In the genomic region with DNA sequence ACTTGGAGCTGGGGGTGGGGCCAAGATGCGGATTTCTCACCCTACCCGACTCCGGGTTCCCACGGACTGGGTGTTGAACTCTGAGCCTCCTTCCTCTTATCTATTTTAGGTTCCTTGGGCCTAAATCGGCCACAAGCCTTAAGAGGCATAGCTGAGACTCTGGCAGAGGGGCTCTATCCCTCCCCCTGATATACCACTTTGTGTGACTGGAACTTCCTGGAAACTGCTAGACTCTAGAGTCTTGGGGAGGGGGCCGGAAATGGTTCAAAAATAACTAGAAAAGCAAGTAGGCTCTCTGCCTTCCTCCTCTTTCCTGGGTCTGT, we compare ENCODE assay signal across 8 mouse cellular contexts. TPM values are rescaled to one million over a fixed set of nuclear protein-coding genes. Genes with fewer than 3 reads are reported as not detected.
DNase-seq lines count a peak whose midpoint lies in the region; ATAC-seq and TF ChIP-seq lines count a peak whose summit lies in the region.

No protein-coding gene starts in this region.

- TF ChIP-seq CTCF in kidney, postnatal 0 days (IDR thresholded peaks at IDR 0.05; ENCODE audit: low read depth): no peak

- ATAC-seq in common myeloid progenitor, adult 5-6 weeks (replicated peaks; ENCODE audit: low read depth, poor library complexity, severe bottlenecking): peak; percentile 66
- no peak for ATAC-seq in heart, embryonic 14.5 days (ENCODE audit: insufficient number of reproducible peaks, insufficient read depth, low FRiP score, low read depth)
- no peak for ATAC-seq in kidney, postnatal 0 days (replicated peaks; ENCODE audit: low FRiP score, low read depth)

- intact Hi-C loops in gastrocnemius, postnatal 36 days (cut with DNase I): no loop called here

- H3K27me3 ChIP-seq in heart, embryonic 14.5 days (ENCODE audit: control insufficient read depth, insufficient read depth, low read length): no peaks in the 10 kb centered on the region
- H3K27me3 ChIP-seq in kidney, postnatal 0 days (ENCODE audit: insufficient read depth, low read length): no peaks in the 10 kb centered on the region

- WGBS in heart, embryonic 14.5 days: 3% methylated on average over 6 of the region's 6 CpGs
- 11% methylated on average over 6 of the region's 6 CpGs for WGBS in kidney, postnatal 0 days

- peak overlapping the region; percentile 81 for H3K9ac ChIP-seq in heart, embryonic 14.5 days (ENCODE audit: low read length)
- H3K9ac ChIP-seq in kidney, postnatal 0 days (ENCODE audit: low read depth, low read length): peak overlapping the region; percentile 63

- H3K36me3 ChIP-seq in heart, embryonic 14.5 days (ENCODE audit: control insufficient read depth, insufficient read depth, low read length): peaks cover 6% of the 10 kb centered on the region; the same call in 1 of the 2 replicates
- H3K36me3 ChIP-seq in kidney, postnatal 0 days (ENCODE audit: insufficient read depth, low read length): no peaks in the 10 kb centered on the region

- H3K4me2 ChIP-seq in heart, embryonic 14.5 days (ENCODE audit: low read length): peak overlapping the region; percentile 95
- peak overlapping the region; percentile 89 for H3K4me2 ChIP-seq in kidney, postnatal 0 days (ENCODE audit: low read length)

- peak; percentile 50 to 56 for DNase-seq in right cerebral cortex, postnatal 10 days (ENCODE audit: low spot score in 2 of 2)
- DNase-seq in right cerebral cortex, postnatal 36 days (ENCODE audit: low spot score in 2 of 2): no peak
- peak; percentile 56 for DNase-seq in kidney, postnatal 0 days (ENCODE audit: low spot score)
- peak; percentile 76 for DNase-seq in lung, postnatal 36 days
- DNase-seq in spleen, postnatal 4 days (ENCODE audit: low spot score in 2 of 2): peak; percentile 71 to 78
- DNase-seq in gastrocnemius, postnatal 36 days: no peak

- H3K9me3 ChIP-seq in heart, embryonic 14.5 days (ENCODE audit: control insufficient read depth, low read length): no peaks in the 10 kb centered on the region
- no peaks in the 10 kb centered on the region for H3K9me3 ChIP-seq in kidney, postnatal 0 days (replicated peaks; ENCODE audit: low read length)

- H3K4me3 ChIP-seq in heart, embryonic 14.5 days (ENCODE audit: control insufficient read depth in 1 of 2, insufficient read depth in 1 of 2, low read depth in 1 of 2, low read length in 2 of 2): peak overlapping the region; percentile 63 to 79
- H3K4me3 ChIP-seq in kidney, postnatal 0 days (replicated peaks; ENCODE audit: low read depth, low read length): peak overlapping the region; percentile 73

- H3K4me1 ChIP-seq in heart, embryonic 14.5 days (ENCODE audit: control insufficient read depth in 2 of 2, insufficient read depth in 2 of 2, low read length in 2 of 2): peaks cover 9 to 18% of the 10 kb centered on the region in 2 experiments; a peak in 3 of 4 replicates
- peaks cover 7% of the 10 kb centered on the region; the same call in 1 of the 2 replicates for H3K4me1 ChIP-seq in kidney, postnatal 0 days (replicated peaks; ENCODE audit: insufficient read depth, low read length)

- peak overlapping the region; percentile 35 to 72 for H3K27ac ChIP-seq in heart, embryonic 14.5 days (replicated peaks in 1 of 2; ENCODE audit: control insufficient read depth in 1 of 2, insufficient read depth in 1 of 2, low read depth in 2 of 2, low read length in 2 of 2)
- peak overlapping the region; percentile 62 for H3K27ac ChIP-seq in kidney, postnatal 0 days

RNA-seq across cellular contexts. Expression of a gene that starts 1.0 kb away (rescaled TPM):
- total RNA-seq in common myeloid progenitor, adult 5-6 weeks (2017): 76.6 and 80.6 TPM in 2 replicates
- 66.4 and 67.9 TPM in 2 replicates for polyA plus RNA-seq in heart, embryonic 14.5 days (2014; fragmentation: Nextera tagmentation; extraction: Ambion mirVana)
- 76.5 and 80.5 TPM in 2 replicates for polyA plus RNA-seq in kidney, postnatal 0 days (2015; fragmentation: Nextera tagmentation; extraction: Ambion mirVana)
- total RNA-seq in gastrocnemius, postnatal 36 days (2021): 100 to 1,000 TPM; 135 to 148 TPM

RNA-seq across cellular contexts. Expression of a gene that starts 9.3 kb away (rescaled TPM):
- 0.37 and 2.5 TPM in 2 replicates for total RNA-seq in common myeloid progenitor, adult 5-6 weeks (2017)
- polyA plus RNA-seq in heart, embryonic 14.5 days (2014; fragmentation: Nextera tagmentation; extraction: Ambion mirVana): 0.30 TPM in 1 of 2 replicates, not detected in the other
- 57.3 and 63.0 TPM in 2 replicates for polyA plus RNA-seq in kidney, postnatal 0 days (2015; fragmentation: Nextera tagmentation; extraction: Ambion mirVana)
- total RNA-seq in gastrocnemius, postnatal 36 days (2021): not detected

RNA-seq across cellular contexts. Expression of a gene that starts 30.3 kb away (rescaled TPM):
- 8.4 and 25.3 TPM in 2 replicates for total RNA-seq in common myeloid progenitor, adult 5-6 weeks (2017)
- 94.7 and 96.9 TPM in 2 replicates for polyA plus RNA-seq in heart, embryonic 14.5 days (2014; fragmentation: Nextera tagmentation; extraction: Ambion mirVana)
- polyA plus RNA-seq in kidney, postnatal 0 days (2015; fragmentation: Nextera tagmentation; extraction: Ambion mirVana): 31.4 and 37.8 TPM in 2 replicates
- 10 to 100 TPM in 1 of 2 experiments, 1 to 10 TPM in 1; 8.4 to 10.1 TPM for total RNA-seq in gastrocnemius, postnatal 36 days (2021)

RNA-seq across cellular contexts. Expression of a gene that starts 33.7 kb away (rescaled TPM):
- total RNA-seq in common myeloid progenitor, adult 5-6 weeks (2017): 55.2 and 64.0 TPM in 2 replicates
- polyA plus RNA-seq in heart, embryonic 14.5 days (2014; fragmentation: Nextera tagmentation; extraction: Ambion mirVana): 7.6 and 12.6 TPM in 2 replicates
- 8.7 and 10.6 TPM in 2 replicates for polyA plus RNA-seq in kidney, postnatal 0 days (2015; fragmentation: Nextera tagmentation; extraction: Ambion mirVana)
- total RNA-seq in gastrocnemius, postnatal 36 days (2021): 10 to 100 TPM in 1 of 2 experiments, 1 to 10 TPM in 1; 9.1 to 11.6 TPM

RNA-seq across cellular contexts. Expression of a gene that starts 46.2 kb away (rescaled TPM):
- total RNA-seq in common myeloid progenitor, adult 5-6 weeks (2017): 73.7 and 95.9 TPM in 2 replicates
- 103 and 109 TPM in 2 replicates for polyA plus RNA-seq in heart, embryonic 14.5 days (2014; fragmentation: Nextera tagmentation; extraction: Ambion mirVana)
- polyA plus RNA-seq in kidney, postnatal 0 days (2015; fragmentation: Nextera tagmentation; extraction: Ambion mirVana): 113 and 125 TPM in 2 replicates
- total RNA-seq in gastrocnemius, postnatal 36 days (2021): 10 to 100 TPM; 17.2 to 19.4 TPM

Comparison
In these comparisons a context has a peak if more than half of its experiments do, and no peak if none do; other contexts are left out.
1. DNase-seq: peak in right cerebral cortex, postnatal 10 days (2 of 2), kidney, postnatal 0 days (single experiment), lung, postnatal 36 days (single experiment) and spleen, postnatal 4 days (2 of 2); none in right cerebral cortex, postnatal 36 days (0 of 2) and gastrocnemius, postnatal 36 days (0 of 2).